Mouse (Mus musculus) neural tube, embryonic 11.5 days (tissue): ENCODE measurements around the gene Map2. TPM values are rescaled to one million over a fixed set of nuclear protein-coding genes. Genes with fewer than 3 reads are reported as not detected.

Experiments used
- ATAC-seq: fragments of 200-750 bp; cut with Nextera tagmentation; 2 replicates; pipeline ENCODE4 v1.8.0; 2017; ENCODE audit warnings: moderate number of reproducible peaks, mild to moderate bottlenecking, moderate TSS enrichment, moderate library complexity; ENCODE audit not compliant: insufficient read depth, low FRiP score, low TSS enrichment
- DNase-seq: peaks from one replicate; pipeline ENCODE4 v3.0.0-alpha.2; 2015; ENCODE audit warnings: low spot score
- H3K27ac ChIP-seq: fragments of 300-500 bp; sonication (generic); 2 replicates; pipeline ENCODE4 v1.5.1; 2014; ENCODE audit warnings: low read depth, mild to moderate bottlenecking, low read length
- H3K27me3 ChIP-seq: fragments of 300-500 bp; sonication (generic); 2 replicates; pipeline ENCODE4 v1.6.1; 2014; ENCODE audit warnings: mild to moderate bottlenecking, low read length, mixed read lengths; ENCODE audit not compliant: control insufficient read depth, insufficient read depth
- H3K36me3 ChIP-seq: fragments of 300-500 bp; sonication (generic); 2 replicates; pipeline ENCODE4 v1.6.1; 2014; ENCODE audit warnings: mild to moderate bottlenecking, low read length, moderate library complexity, mixed read lengths; ENCODE audit not compliant: control insufficient read depth, insufficient read depth
- H3K4me1 ChIP-seq: fragments of 300-500 bp; sonication (generic); 2 replicates; pipeline ENCODE4 v1.6.1; 2014; ENCODE audit warnings: low read length, mixed read lengths; ENCODE audit not compliant: control insufficient read depth, insufficient read depth
- H3K4me2 ChIP-seq: fragments of 300-500 bp; sonication (generic); 2 replicates; pipeline ENCODE4 v1.6.1; 2014; ENCODE audit warnings: low read depth, mild to moderate bottlenecking, moderate library complexity
- H3K4me3 ChIP-seq: fragments of 300-500 bp; sonication (generic); 2 replicates; pipeline ENCODE4 v1.5.1; 2014; ENCODE audit warnings: low read depth, low read length
- H3K9ac ChIP-seq: fragments of 300-500 bp; sonication (generic); 2 replicates; pipeline ENCODE4 v1.6.1; 2014; ENCODE audit warnings: mild to moderate bottlenecking, low read length
- H3K9me3 ChIP-seq: fragments of 300-500 bp; sonication (generic); 2 replicates; pipeline ENCODE4 v1.6.1; 2016; ENCODE audit warnings: low read length; ENCODE audit not compliant: control insufficient read depth
- WGBS: fragments of 180-500 bp; shearing (Covaris S2); extraction: QIAGEN DNeasy Blood & Tissue Kit; methylation state at CpG from one replicate; pipeline ENCODE4 v1.1.7; 2014; 5-methylcytosine and 5-hydroxymethylcytosine counted together
- polyA plus RNA-seq: library from polyadenylated mRNA; unstranded; fragments of >200 nt; fragmentation: Nextera tagmentation; extraction: Ambion mirVana; gene quantifications from 2 replicates; pipeline ENCODE4 v1.2.1, GENCODE M21; 2014

Map2 gene
- polyA plus RNA-seq, 1 experiment from 2014 or later, result 194 TPM

GRCm38 (mm10) chr1:66335724-66336284 is 160.7 kb downstream of the Map2 start:
- ATAC-seq, result peak; percentile 50; the same call in 1 of the 2 replicates
- Histone ChIP-seq H3K36me3 (no peaks in the 10 kb centered on the region), H3K9me3 (no peaks in the 10 kb centered on the region), H3K4me1 (no peaks in the 10 kb centered on the region), H3K4me2 (no peak overlapping the region), H3K27me3 (no peaks in the 10 kb centered on the region), H3K27ac (no peak overlapping the region), H3K9ac (no peak overlapping the region), H3K4me3 (no peak overlapping the region)
- WGBS, result 76% methylated on average over 2 of the region's 2 CpGs
- no peak for DNase-seq

- H3K9me3 ChIP-seq, result no peaks in the 10 kb centered on the region
- H3K4me2 ChIP-seq, result no peak overlapping the region
- no peak for DNase-seq
- ATAC-seq, result no peak
- H3K4me3 ChIP-seq, result no peak overlapping the region
- H3K27me3 ChIP-seq, result no peaks in the 10 kb centered on the region
- WGBS, result 91% methylated on average over 1 of the region's 1 CpGs
- H3K4me1 ChIP-seq, result no peaks in the 10 kb centered on the region
- H3K36me3 ChIP-seq, result no peaks in the 10 kb centered on the region
- H3K27ac ChIP-seq, result no peak overlapping the region
- H3K9ac ChIP-seq, result no peak overlapping the region
Observed at GRCm38 (mm10) chr1:66339213-66339612, 164.1 kb downstream of the Map2 start.

GRCm38 (mm10) chr1:66348404-66349165 is 173.5 kb downstream of the Map2 start:
- Histone ChIP-seq H3K9ac (no peak overlapping the region), H3K4me3 (no peak overlapping the region), H3K4me1 (no peaks in the 10 kb centered on the region), H3K36me3 (no peaks in the 10 kb centered on the region), H3K27ac (no peak overlapping the region), H3K4me2 (no peak overlapping the region), H3K27me3 (no peaks in the 10 kb centered on the region), H3K9me3 (no peaks in the 10 kb centered on the region)
- WGBS, result 57% methylated on average over 8 of the region's 8 CpGs
- ATAC-seq (no peak), DNase-seq (no peak)

- no peaks in the 10 kb centered on the region for H3K9me3 ChIP-seq
- H3K27me3 ChIP-seq, result no peaks in the 10 kb centered on the region
- H3K9ac ChIP-seq, result no peak overlapping the region
- 75% methylated on average over 3 of the region's 3 CpGs for WGBS
- no peak for DNase-seq
- no peak overlapping the region for H3K4me3 ChIP-seq
- no peak for ATAC-seq
- H3K27ac ChIP-seq, result no peak overlapping the region
- no peaks in the 10 kb centered on the region for H3K4me1 ChIP-seq
- no peaks in the 10 kb centered on the region for H3K36me3 ChIP-seq
- no peak overlapping the region for H3K4me2 ChIP-seq
Observed at GRCm38 (mm10) chr1:66349166-66349835, 174.2 kb downstream of the Map2 start.

GRCm38 (mm10) chr1:66351366-66351765 is 176.3 kb downstream of the Map2 start:
- Histone ChIP-seq H3K27ac (no peak overlapping the region), H3K4me1 (no peaks in the 10 kb centered on the region), H3K9ac (no peak overlapping the region), H3K27me3 (no peaks in the 10 kb centered on the region), H3K9me3 (no peaks in the 10 kb centered on the region), H3K4me3 (no peak overlapping the region), H3K36me3 (no peaks in the 10 kb centered on the region), H3K4me2 (no peak overlapping the region)
- DNase-seq (no peak), ATAC-seq (no peak)

GRCm38 (mm10) chr1:66361799-66362198 is 186.7 kb downstream of the Map2 start:
- H3K27ac ChIP-seq, result no peak overlapping the region
- no peaks in the 10 kb centered on the region for H3K36me3 ChIP-seq
- no peak overlapping the region for H3K4me3 ChIP-seq
- H3K27me3 ChIP-seq, result no peaks in the 10 kb centered on the region
- no peak for DNase-seq
- H3K4me1 ChIP-seq, result no peaks in the 10 kb centered on the region
- H3K9ac ChIP-seq, result no peak overlapping the region
- no peaks in the 10 kb centered on the region for H3K9me3 ChIP-seq
- H3K4me2 ChIP-seq, result no peak overlapping the region
- 94% methylated on average over 2 of the region's 2 CpGs for WGBS
- no peak for ATAC-seq

GRCm38 (mm10) chr1:66363285-66363684 is 188.2 kb downstream of the Map2 start:
- ATAC-seq, result no peak
- no peak for DNase-seq
- H3K4me2 ChIP-seq, result no peak overlapping the region
- H3K36me3 ChIP-seq, result no peaks in the 10 kb centered on the region
- H3K9me3 ChIP-seq, result no peaks in the 10 kb centered on the region
- H3K9ac ChIP-seq, result no peak overlapping the region
- H3K27me3 ChIP-seq, result no peaks in the 10 kb centered on the region
- no peak overlapping the region for H3K4me3 ChIP-seq
- 83% methylated on average over 9 of the region's 9 CpGs for WGBS
- no peaks in the 10 kb centered on the region for H3K4me1 ChIP-seq
- H3K27ac ChIP-seq, result no peak overlapping the region

- ATAC-seq, result no peak
Observed at GRCm38 (mm10) chr1:66364386-66364785, 189.3 kb downstream of the Map2 start.

GRCm38 (mm10) chr1:66365600-66365999 is 190.5 kb downstream of the Map2 start:
- WGBS, result 64% methylated on average over 4 of the region's 4 CpGs
- Histone ChIP-seq H3K27me3 (no peaks in the 10 kb centered on the region), H3K9ac (no peak overlapping the region), H3K9me3 (no peaks in the 10 kb centered on the region), H3K36me3 (no peaks in the 10 kb centered on the region), H3K4me3 (no peak overlapping the region), H3K4me1 (no peaks in the 10 kb centered on the region), H3K27ac (no peak overlapping the region), H3K4me2 (no peak overlapping the region)
- DNase-seq (no peak), ATAC-seq (no peak)

More at GRCm38 (mm10) chr1:66364386-66364785, 189.3 kb downstream of the Map2 start:
- H3K27ac ChIP-seq, result no peak overlapping the region
- H3K4me3 ChIP-seq, result no peak overlapping the region
- no peak overlapping the region for H3K4me2 ChIP-seq
- H3K36me3 ChIP-seq, result no peaks in the 10 kb centered on the region
- no peak for DNase-seq
- H3K9ac ChIP-seq, result no peak overlapping the region
- no peaks in the 10 kb centered on the region for H3K27me3 ChIP-seq
- H3K9me3 ChIP-seq, result no peaks in the 10 kb centered on the region
- H3K4me1 ChIP-seq, result no peaks in the 10 kb centered on the region
- WGBS, result 92% methylated on average over 2 of the region's 2 CpGs
